Mouse (Mus musculus) left cerebral cortex, adult 9 months (tissue): Measurements from ENCODE around the gene Plvap.
"Not testable (repeated sequence)": the region's sequence is repeated elsewhere in the genome, so short reads cannot be mapped to it uniquely, and the experiment has no call there.

ENCODE experiments used
- DNase-seq, 2 experiments: peaks; one replicate each; pipeline ENCODE4 v3.0.0; 2022; ENCODE audit warnings: low spot score in 2 of 2

Gene Plvap

GRCm38 (mm10) chr8:71526272-71526671 lies 14.7 kb upstream of the Plvap start:
- DNase-seq = no peak

GRCm38 (mm10) chr8:71525226-71526050 lies 13.9 kb upstream of the Plvap start, which contains the start of gene Ccdc194:
Gene Ccdc194 (minus strand): TSS chr8:71525711.
- DNase-seq = no peak

- peak; percentile 74 to 94 for DNase-seq
Measured at GRCm38 (mm10) chr8:71521634-71522033, 10.1 kb upstream of the Plvap start.

- not testable (repeated sequence) for DNase-seq
Measured at GRCm38 (mm10) chr8:71519037-71519825, 7.7 kb upstream of the Plvap start.

GRCm38 (mm10) chr8:71516786-71517185 lies 5.2 kb upstream of the Plvap start:
- DNase-seq = no peak

- DNase-seq = no peak
Measured at GRCm38 (mm10) chr8:71515043-71515442, 3.5 kb upstream of the Plvap start.

GRCm38 (mm10) chr8:71513018-71513754 lies 1.6 kb upstream of the Plvap start:
- no peak for DNase-seq

GRCm38 (mm10) chr8:71509316-71509715 lies 2.2 kb downstream of the Plvap start:
- no peak for DNase-seq

- DNase-seq = peak in 1 of 2 experiments; percentile 83
Measured at GRCm38 (mm10) chr8:71507589-71508104, 3.9 kb downstream of the Plvap start.

- no peak for DNase-seq
Measured at GRCm38 (mm10) chr8:71505979-71506378, 5.6 kb downstream of the Plvap start.

- DNase-seq = no peak
Measured at GRCm38 (mm10) chr8:71505326-71505725, 6.2 kb downstream of the Plvap start.

GRCm38 (mm10) chr8:71504349-71504748 lies 7.2 kb downstream of the Plvap start:
- no peak for DNase-seq

- no peak for DNase-seq
Measured at GRCm38 (mm10) chr8:71498816-71499690, 12.5 kb downstream of the Plvap start.

GRCm38 (mm10) chr8:71497881-71498501 lies 13.6 kb downstream of the Plvap start:
- DNase-seq = no peak

- no peak for DNase-seq
Measured at GRCm38 (mm10) chr8:71497077-71497645, 14.4 kb downstream of the Plvap start.

GRCm38 (mm10) chr8:71496481-71496880 lies 15.1 kb downstream of the Plvap start:
- DNase-seq = no peak

GRCm38 (mm10) chr8:71495811-71496210 lies 15.7 kb downstream of the Plvap start:
- no peak for DNase-seq

GRCm38 (mm10) chr8:71495039-71495438 lies 16.5 kb downstream of the Plvap start:
- DNase-seq = peak in 1 of 2 experiments; percentile 81

GRCm38 (mm10) chr8:71488454-71488853 lies 23.1 kb downstream of the Plvap start:
- peak; percentile 88 to 91 for DNase-seq
